Mouse (Mus musculus) natural killer cell, adult 2 months (primary cell): ENCODE results near the gene Cabcoco1.

Experiments
- DNase-seq, 2 experiments: peaks; one replicate each; pipeline ENCODE4 v3.0.0; 2022; ENCODE audit warnings: low spot score in 2 of 2

Gene Cabcoco1

DNA sequence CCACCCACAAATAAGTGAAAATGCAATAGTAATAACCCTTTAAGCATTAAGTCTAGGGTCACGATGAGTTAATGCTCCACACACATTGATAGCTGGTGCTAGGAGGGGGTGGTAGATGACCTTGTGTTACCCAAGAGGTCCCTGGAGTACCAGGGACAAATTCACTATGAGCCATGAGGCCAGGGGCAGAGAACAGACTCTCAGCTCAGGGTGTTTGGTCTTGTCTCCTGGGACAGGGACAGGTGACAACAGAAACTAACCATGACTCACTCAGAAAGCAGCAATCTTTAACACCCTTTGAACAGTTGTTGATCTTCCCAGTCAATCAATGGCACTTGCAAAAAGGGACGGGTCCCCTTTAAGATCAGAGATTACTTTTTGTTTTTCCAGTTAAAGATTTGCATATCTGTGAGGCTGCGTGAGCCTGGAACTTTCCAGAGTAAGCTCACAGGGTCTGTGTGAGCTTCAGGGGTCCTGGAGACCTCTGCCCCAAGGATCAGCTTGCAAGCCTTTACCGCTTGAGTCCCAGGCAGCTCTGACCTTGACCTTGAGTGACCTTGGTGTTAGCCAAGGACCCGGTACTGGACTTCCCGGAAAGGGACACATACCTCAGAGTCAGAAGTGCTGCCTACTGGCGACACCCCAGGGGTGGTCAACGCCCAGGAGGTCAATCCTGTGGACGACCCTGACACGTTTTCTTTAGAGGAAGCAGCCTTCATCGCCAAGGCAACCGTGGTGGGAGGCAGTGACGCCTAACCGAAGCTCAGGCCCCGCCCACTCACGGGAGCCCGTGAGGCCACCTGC lies at the start of gene Cabcoco1:
Cabcoco1 (minus strand) TSS at position 758 of the 804 bp plus-strand sequence.
- DNase-seq: peak; percentile 89

DNA sequence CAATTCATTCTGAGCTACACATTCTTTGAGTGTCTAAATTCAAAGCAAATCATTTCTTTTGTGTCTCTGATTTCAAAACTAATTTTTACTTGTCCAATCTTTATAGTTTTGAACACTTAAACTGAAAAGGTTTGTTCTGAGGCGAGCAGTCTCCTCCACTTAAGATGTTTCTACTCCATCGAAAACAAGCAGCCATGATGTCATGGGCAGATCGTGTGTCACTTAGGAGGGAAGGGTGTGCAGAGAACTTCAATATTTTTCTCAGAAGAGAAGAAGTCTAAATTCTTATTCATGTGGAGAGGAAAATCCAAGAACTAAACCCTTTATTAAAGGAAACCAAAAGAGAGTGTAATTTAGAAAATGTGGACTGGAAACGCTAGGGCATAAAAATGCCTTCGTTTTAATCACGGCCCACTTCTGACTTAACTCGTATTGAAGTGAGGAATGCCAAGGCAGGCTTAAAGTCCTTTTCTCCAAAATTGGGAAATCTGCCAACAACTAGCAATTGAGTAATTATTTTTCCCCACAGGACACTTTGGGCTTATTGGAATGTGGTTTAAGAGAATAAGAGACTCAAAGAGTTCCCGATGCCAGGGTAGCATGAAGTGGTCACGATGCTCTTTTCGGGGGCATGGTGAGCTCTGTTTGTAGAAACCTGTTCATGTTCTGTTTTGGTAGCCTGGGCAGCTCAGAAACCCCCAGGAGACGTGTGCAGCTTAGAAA lies 48.0 kb upstream of the Cabcoco1 start:
- no peak for DNase-seq

DNA sequence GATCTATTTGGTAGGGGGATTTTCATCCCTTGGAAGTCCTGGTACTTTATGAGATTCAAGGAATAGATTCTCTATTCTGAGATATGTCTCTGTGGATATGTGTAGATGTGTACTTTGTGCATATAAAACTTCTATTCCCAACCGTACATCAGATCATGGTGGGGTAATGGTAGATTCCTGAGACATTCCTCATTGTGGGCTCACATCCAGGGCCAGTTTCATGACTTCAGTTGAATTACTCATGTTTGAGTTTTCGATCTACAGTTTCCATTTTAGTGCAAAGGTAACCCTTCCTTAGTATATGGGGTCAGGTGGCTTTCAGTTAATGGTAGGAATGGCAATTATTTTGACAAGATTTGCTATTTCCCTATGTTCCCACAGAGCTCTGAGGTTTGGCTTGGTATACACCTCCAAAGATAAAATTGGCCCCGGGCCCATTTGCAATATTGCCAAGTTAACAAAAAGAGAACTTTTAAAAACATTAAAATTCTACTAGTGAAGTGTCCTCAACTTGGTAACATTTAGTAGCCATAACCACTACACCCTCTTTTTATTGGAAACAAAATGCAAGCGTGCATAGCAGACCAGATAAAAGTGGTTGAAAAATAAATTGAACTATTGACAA lies 45.8 kb upstream of the Cabcoco1 start:
- DNase-seq: no peak

DNA sequence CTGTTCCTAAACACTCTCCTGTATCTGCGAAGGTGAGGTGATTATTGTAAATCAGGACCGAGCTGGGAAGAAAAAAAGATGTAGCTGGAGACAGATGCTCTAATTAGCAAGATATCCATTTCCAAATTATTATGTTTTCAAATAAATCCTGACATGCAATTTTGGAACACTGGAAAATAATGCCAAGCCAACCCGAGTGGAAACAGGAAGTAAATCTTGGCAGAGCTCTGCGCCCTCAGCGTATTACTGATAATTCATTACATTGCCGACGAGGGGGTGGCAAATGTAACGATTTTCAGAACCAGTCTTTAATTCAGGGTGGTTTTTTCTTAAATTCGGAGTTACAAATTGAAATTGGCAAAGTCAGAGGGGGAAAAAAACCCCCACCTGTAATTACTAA lies 35.6 kb upstream of the Cabcoco1 start:
- no peak for DNase-seq

DNA sequence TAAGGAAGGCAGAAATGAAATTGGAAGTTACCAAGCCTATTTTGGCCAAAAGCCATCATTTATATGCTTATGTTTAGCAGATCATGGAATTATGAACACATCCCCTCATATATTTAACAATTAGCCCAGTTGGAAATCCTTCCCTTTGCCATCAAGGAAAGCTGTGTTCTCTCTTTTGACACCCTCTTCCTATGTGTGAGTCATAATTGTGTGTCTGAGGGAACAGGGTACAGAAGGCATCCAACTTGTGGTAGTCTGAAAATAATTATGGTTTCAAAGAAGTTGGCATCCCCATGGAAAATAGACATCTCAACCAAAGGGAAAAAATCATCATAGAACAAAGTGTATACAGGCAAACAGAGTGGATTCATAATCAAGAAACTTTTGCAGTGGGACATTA lies 26.5 kb upstream of the Cabcoco1 start:
- DNase-seq: no peak

DNA sequence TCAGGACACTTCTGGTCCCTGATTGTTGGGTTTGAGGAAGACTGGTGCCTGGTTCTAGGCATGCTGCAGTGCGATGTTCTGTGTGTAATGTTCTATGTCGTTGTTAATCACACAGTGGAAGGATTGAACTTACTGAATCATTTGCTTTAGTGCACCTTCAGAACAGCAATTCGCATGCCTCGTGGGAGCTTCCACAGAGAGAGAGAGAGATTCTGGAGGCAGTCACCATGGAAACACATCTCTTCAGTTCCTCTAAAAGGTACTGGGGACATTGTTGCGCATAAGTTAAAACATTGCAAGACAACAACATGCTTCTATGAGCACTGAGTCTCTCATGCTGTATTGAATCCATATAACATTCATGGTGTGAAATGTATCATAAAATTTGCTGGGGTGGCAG lies 20.6 kb upstream of the Cabcoco1 start:
- DNase-seq: no peak

DNA sequence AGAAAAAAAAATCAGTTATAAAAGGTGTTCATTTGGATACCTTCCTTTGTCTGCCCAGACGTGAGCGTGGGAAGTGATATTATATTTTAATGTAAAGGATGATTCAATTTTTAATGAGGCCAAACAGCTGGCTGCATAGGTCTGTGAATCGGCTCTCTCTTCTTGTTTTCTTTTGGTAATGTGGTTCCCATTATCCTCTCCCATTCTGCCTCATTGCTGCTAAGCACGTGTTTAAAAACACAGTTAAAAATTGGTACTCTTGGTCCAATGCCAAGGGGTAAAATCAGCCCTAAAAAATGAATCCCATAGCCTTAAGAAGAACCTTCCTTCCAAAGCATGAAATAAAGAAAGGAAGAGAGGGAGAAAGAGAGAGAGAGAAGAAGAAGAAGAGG lies 17.1 kb upstream of the Cabcoco1 start:
- no peak for DNase-seq

DNA sequence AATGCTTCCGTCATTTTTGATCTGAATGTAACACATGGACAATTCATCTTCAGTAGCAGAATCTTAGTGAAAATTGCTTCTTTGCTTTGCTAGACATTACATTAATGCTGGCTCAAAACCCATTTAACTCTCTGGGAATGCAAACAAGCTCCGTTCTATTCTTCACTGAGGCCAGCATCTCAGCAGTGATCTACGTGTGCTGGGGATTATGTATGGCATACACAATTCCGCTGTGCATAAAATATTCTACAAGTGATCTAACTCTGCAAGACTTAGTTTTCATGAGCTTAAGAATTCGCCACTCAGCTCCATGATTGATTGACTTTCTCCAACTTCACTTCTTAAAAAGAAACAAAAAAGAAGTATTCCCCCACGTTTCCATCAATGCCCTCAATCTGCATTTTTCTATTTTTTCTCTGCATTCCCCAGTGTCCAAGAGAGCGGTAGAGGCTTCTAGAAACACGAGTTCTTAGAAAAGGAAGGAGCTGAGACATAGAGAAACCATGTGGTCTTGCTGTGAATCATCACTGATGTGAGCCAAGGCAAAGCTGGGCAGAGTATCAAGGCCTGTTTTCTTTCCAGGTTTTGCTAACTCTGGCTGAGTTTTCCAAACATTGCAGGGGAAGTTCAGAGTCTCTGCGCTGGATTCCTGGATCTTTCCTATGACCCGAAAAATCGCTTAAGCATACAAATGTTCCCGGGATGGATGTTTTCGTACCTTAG lies 16.6 kb upstream of the Cabcoco1 start:
- no peak for DNase-seq

DNA sequence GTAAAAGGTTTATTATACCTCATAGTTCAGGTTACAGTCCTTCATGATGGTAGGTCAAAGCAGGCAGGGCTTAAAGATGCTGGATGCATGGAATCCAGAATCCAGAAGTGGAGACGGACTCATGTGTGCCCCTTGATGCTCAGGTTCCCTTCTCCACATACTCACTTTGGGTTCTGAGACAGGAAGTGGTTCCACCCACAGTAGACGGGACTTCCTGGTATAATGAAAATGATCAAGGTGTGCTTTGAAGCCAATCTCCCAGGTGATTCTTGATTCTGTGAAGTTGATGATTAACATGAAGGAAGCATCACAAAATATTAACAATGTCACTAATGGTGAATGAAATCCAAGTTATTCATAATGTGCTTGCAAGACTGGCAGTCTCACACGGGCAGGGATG lies 12.0 kb upstream of the Cabcoco1 start:
- DNase-seq: no peak

DNA sequence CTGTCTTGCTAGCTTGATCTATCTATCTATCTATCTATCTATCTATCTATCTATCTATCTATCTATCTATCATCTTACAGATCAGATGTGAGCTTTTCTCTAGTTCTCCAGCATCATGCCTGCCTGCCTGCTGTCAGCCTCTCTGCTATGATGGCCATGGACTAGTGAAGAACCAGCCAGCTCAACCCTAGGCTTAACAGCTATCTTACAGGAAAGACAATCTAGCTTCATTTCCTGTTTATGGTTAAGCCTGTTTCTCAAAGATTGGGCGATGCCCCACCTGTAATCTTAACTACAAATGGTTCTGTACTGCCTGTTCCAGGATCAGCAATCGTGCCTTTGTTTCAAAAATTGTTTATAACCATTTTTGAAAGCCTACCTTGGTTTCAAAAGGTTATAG lies 10.9 kb upstream of the Cabcoco1 start:
- no peak for DNase-seq

DNA sequence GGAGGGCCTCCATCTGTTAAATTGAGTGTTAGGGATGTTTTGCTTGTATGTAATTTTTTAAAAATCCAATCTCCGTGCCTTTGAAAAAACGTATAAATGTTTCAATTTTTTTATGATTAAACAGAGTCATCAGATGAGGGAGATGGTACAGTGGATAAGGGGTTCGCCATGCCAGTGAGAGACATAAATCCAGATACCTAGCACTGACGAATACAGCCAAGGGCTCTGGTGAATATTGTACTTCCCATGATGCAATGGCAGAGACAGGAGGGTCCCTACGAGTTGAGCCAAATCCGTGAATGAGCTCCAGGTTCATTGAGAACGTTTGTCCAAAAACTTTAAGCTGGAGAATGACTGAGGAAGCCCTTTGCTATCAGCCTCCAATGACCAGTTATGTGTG lies 9.6 kb upstream of the Cabcoco1 start:
- no peak for DNase-seq

DNA sequence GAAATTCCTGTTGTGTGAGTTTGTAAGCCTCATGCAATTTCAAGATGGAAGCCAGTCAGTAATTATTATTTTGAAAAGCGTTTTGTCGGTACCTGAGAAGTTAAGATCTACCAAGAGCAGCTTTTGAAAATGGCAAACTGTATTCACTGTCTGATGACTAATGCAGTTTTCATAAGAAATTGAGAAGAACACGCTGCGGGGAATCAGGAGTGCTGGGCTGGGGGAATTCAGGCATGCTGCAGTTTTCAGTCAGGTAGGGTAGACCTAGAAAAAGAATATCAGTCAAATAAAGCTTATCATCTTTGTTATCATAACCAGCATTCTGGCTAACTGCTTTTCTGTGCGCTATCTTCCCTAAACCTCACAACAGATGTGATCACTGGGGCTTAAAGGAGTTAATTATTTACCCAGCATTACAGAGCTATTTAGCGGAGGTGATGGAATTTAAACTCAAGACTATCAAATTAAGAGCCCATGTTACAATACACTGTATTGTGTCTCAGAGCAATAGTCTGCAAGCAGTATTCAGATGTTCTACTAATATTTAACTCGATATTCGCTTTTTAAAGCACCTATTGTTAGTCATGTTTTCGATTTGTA lies 9.1 kb upstream of the Cabcoco1 start:
- no peak for DNase-seq

DNA sequence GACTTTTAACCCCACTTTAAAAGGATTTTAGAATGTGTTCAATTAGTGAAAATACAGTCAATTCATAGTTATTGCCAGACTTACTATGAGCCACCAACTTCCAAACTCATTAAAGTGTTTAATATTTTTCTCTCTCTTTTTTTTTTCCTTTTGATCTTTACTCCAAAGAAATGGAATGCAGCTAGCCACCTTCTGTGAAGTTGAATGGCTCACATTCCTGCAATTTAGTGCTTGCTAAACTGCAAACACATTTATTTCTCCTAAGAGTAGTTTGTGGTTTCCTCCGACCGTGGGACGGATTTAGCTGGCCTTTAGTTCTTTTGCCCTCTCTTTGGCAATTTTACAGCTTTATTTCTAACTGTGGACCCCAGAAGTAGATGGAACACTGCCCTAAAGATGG lies 1.4 kb upstream of the Cabcoco1 start:
- no peak for DNase-seq

DNA sequence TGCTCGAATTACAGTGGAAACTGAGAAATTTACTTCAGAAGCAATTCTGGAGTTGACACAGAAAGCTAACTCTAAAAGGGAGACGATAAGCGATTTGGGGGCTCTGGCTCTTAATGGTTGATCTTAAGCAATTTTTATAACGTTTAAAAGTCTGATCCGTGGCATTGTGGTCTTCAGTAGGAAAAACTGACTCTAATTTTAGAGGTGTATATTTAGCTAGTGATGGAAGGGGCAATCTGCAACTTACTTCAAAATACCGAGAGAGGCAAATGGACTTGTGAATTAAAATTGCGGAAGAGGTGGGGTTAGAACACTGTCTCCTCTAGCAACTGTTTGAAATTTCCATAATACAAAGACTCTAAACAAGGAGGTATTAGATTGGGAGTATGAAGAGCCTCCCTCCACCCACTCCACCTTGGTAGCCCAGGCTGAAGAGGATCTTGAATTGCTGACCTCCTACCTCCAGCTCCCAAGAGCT lies 286 bp upstream of the Cabcoco1 start:
- no peak for DNase-seq

DNA sequence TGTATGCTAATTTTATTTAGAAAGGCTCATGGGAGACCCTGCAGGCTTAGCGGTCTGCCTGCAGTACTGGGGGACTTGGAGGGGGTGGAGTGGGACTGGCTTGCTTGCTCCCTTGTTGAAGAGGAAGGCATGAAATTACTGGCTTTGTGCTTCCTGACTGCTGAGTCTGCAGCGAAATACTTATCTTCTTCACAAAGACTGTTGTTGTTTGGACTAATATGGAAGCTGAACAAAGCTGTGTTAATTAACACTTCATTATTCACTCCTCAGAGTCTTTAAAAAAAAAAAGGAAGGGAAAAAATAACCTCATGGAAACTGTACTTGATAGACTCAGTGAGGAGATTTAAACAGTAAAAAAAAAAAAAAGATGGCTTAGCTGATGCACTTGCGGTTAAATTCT lies 1.1 kb downstream of the Cabcoco1 start:
- DNase-seq: no peak

DNA sequence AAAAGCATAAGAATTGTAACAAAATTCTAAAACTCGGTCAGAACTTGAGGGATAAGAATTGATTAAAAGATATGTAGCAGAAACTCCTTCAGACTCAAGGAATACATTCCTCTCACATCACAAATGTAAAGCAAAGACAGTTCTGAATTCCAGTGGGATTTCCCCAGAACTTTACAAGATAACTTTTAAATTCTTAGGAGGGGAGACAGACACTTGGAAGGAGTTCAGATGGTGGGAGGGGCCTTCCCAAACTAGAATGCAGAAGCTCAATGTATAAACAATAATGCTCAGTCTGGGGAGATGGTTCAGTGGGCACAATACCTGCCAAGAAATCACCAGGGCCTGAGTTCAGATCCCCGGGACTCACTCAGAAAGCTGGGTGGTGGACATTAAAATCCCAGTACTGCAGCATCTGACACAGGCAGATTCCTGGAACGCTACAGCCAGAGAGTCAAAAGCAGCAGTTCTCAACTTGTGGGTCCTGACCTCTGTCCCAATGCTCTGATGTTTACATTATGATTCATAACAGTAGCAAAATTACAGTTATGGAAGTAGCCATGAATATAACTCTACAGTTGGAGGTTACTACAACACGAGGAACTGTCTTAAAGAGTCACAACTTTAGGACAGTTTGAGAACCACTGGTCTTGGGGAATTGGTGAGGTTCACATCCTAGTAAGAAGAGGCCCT lies 4.3 kb downstream of the Cabcoco1 start:
- no peak for DNase-seq

DNA sequence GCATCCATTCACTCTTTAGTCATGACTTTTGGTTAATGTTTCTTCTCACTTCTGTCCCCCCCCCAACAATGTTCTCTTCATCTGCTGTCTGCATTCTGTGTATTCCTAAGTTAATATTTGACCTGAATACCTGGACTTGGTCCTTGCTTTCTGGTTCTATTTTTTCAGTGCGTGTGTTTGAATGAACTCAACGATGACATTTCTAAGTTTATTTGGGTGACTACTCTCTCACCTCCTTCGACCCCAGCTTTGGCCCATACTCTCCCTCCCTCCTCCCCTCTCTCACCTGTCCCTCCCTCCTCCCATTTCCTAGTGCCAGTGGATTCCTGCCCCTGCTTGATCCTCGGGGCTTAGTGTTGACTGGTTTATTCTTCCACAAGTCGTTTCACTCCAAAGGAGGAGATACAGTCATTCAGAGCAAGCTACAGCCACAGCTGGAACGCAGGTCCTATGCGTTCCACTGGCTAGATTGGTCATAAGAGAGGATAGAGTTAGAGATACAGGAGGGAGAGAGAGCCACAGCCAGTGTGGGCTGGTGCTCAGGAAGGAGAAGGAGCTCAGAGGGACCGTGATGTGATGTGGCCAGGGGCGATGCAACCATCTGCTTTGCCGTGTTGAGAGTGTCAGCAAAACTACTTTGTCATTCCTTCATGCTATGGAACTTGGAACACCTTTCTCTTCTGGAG lies 12.2 kb downstream of the Cabcoco1 start:
- no peak for DNase-seq

DNA sequence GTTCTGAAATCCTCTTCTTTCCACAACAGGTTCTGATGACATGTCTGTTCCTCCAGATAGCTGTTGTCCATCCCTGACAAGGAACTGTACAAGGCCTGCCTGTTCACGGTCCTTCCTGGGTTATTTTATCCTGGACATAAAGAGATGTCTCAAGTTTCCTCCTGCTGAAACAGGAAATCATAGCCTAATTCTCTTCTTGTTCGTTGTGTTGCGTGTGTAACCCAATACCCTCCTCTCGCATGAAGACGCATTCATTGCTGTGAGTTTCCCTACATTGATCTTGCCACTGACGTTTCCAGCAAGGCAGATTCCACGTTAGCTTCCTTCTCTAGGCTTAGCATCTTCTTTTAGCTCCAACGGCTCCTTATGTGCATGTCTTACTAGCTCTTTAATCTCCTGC lies 12.7 kb downstream of the Cabcoco1 start:
- no peak for DNase-seq

DNA sequence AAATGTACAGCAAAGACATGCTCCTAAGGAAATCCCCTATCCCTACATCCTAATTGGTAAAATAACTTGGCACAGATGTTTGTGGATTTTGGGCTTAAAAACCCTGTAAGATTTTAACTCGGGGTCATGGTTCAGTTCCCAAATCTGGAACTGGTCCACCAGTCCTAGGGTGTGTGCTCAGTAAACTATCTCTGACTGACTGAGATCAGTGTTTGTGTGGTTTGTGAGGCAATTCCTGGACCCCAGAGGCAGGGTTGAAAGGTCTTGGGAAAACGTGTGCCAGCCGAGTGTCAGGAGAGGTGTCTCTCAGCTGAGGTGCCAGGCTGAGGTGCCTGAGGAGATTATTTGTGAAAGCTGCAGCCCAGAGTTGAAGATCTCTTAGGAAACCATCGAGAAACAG lies 19.6 kb downstream of the Cabcoco1 start:
- DNase-seq: no peak

DNA sequence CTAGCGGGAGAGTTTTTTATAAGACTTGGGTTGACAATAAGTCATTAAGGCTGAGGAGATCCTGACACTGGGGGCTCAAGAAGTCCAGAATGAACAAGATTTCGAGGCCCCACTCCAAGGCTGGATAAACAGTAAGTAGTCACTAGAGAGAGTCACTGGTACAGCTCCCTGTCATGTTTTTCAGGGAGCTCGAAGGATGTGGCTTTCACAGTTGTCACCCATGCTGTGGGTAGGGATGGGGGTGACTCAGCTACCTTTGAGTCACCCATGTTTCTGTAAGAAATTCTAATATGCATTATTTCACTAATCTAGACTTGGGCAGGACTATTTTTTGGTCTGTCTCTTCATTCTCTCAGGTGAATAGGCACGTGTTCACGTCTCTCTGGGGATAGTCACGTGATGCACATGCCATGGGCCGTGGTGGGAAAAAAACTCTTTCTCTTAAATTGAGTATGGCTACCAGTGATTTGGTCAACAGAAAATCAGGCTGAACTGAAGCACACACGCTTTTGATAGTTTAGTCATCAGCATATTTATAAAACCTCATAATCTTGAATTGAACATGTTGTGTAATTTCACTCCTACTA lies 29.2 kb downstream of the Cabcoco1 start:
- peak; percentile 47 to 77 for DNase-seq
